Mouse (Mus musculus): ENCODE results near the gene Acss2.

- TF ChIP-seq POLR2A (IDR thresholded peaks at IDR 0.05; ENCODE audit: borderline replicate concordance, low read depth, low read length) (no peak), CTCF (IDR thresholded peaks at IDR 0.05; ENCODE audit: low read depth, low read length) (peak; percentile 84)
These were observed 102.1 kb downstream of the Acss2 start for GRCm38 (mm10) chr2:155619817-155620216.

All from bone marrow macrophage, adult 2 months (primary cell).